Mouse (Mus musculus) limb, embryonic 13.5 days (tissue): ENCODE measurements around the gene Lrp6. TPM values are rescaled to one million over a fixed set of nuclear protein-coding genes. Genes with fewer than 3 reads are reported as not detected.

Source experiments
- ATAC-seq: fragments of 200-750 bp; cut with Nextera tagmentation; 2 replicates; pipeline ENCODE4 v1.8.0; 2017; ENCODE audit warnings: low read depth, moderate number of reproducible peaks, moderate TSS enrichment; ENCODE audit not compliant: low FRiP score
- H3K27ac ChIP-seq: fragments of 300-500 bp; sonication (generic); 2 replicates; pipeline ENCODE4 v1.5.1; 2015; ENCODE audit warnings: inconsistent platforms, mild to moderate bottlenecking, moderate library complexity
- H3K27me3 ChIP-seq: fragments of 300-500 bp; sonication (generic); 2 replicates; pipeline ENCODE4 v1.6.1; 2015; ENCODE audit warnings: mild to moderate bottlenecking, inconsistent platforms
- H3K36me3 ChIP-seq: fragments of 300-500 bp; sonication (generic); 2 replicates; pipeline ENCODE4 v1.6.1; 2015; ENCODE audit warnings: inconsistent platforms, mild to moderate bottlenecking, moderate library complexity
- H3K4me1 ChIP-seq: fragments of 300-500 bp; sonication (generic); 2 replicates; pipeline ENCODE4 v1.6.1; 2015; ENCODE audit warnings: inconsistent platforms
- H3K4me2 ChIP-seq: fragments of 300-500 bp; sonication (generic); replicated peaks from 2 replicates; pipeline ENCODE4 v1.6.1; 2015; ENCODE audit warnings: inconsistent platforms, mild to moderate bottlenecking, moderate library complexity
- H3K4me3 ChIP-seq: fragments of 300-500 bp; sonication (generic); 2 replicates; pipeline ENCODE4 v1.5.1; 2015; ENCODE audit warnings: moderate library complexity, mild to moderate bottlenecking, inconsistent platforms
- H3K9ac ChIP-seq: fragments of 300-500 bp; sonication (generic); 2 replicates; pipeline ENCODE4 v1.6.1; 2015; ENCODE audit warnings: mild to moderate bottlenecking, inconsistent platforms
- H3K9me3 ChIP-seq: fragments of 300-500 bp; sonication (generic); 2 replicates; pipeline ENCODE4 v1.6.1; 2016; ENCODE audit warnings: inconsistent platforms
- WGBS: fragments of 180-500 bp; shearing (Covaris S2); methylation state at CpG from one replicate; pipeline ENCODE4 v1.1.7; 2015; 5-methylcytosine and 5-hydroxymethylcytosine counted together
- polyA plus RNA-seq: library from polyadenylated mRNA; unstranded; fragments of >200 nt; fragmentation: Nextera tagmentation; extraction: Ambion mirVana; gene quantifications from 2 replicates; pipeline ENCODE4 v1.2.1, GENCODE M21; 2015

The Lrp6 gene
- polyA plus RNA-seq, 1 experiment from 2014 or later = 37.5 TPM

DNA sequence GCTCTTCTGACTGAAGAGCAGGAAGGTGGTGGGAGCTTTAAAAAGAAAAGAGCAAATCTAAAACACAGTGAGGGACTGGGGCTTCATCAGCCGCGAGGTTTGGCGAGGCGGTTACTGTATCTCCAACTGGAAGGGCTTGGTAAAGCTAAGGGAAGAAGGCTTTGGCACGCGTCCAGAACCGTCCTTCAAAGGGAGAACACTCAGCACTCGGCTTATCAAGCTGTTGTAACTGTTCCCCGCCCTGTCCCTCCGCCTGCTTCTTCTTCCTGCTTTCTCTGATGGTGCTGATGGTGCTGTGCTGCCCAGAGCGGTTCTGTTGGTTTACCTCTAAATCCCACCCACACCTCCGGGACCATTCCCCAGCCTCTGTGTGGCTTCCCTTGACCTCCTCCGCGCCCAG is 95.9 kb downstream of the Lrp6 start:
- no peak overlapping the region for H3K4me3 ChIP-seq
- 89% methylated on average over 14 of the region's 14 CpGs for WGBS
- ATAC-seq = no peak
- no peak overlapping the region for H3K9ac ChIP-seq
- H3K27me3 ChIP-seq = no peaks in the 10 kb centered on the region
- no peaks in the 10 kb centered on the region for H3K9me3 ChIP-seq
- H3K4me2 ChIP-seq = no peak overlapping the region
- H3K27ac ChIP-seq = no peak overlapping the region
- H3K36me3 ChIP-seq = peaks cover 49% of the 10 kb centered on the region
- peaks cover 15% of the 10 kb centered on the region for H3K4me1 ChIP-seq

DNA sequence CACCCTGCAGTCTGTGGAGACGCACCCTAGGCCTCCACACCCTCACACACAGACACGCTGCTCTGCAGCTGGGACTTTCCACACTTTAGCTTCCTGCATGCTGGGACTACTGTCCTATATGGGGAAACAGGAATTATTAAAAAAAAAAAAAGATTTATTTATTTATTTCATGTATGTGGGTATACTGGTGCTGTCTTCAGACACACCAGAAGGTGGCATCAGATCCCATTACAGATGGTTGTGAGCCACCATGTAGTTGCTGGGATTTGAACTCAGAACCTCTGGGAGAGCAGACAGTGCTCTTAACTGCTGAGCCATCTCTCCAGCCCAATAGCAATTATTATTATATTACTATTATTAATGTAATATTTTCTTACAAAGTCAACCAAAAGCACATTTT is 97.5 kb downstream of the Lrp6 start:
- Histone ChIP-seq H3K4me3 (no peak overlapping the region), H3K27ac (no peak overlapping the region), H3K9ac (no peak overlapping the region), H3K4me2 (no peak overlapping the region), H3K36me3 (peaks cover 53% of the 10 kb centered on the region), H3K27me3 (no peaks in the 10 kb centered on the region), H3K9me3 (no peaks in the 10 kb centered on the region), H3K4me1 (peaks cover 15% of the 10 kb centered on the region)
- WGBS = 87% methylated on average over 2 of the region's 2 CpGs
- no peak for ATAC-seq

DNA sequence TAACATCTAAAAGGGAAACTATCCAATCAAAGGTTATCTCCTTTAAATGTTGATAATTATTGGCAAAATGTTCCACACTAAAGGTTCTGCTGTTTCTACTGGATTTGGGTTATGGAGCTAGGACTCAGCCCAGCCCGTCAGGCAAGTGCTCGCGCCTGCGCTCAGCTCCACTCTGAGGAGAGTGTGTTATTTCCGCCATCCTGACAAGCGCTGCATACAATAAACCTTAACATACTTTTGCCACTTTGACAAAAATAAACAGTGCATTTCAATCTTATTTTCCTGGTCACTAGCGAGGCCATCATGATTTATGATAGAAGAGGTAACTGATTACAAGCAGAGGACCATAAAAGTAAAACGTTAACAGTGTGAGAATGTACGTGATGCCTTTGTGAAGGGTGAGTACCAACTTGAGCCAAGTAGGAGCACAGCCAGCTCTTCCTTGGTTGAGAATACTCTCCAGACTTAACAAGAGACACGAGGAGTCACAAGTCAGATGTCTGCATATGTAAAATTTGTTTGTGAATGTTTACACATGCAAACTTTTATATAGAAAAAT is 100.0 kb downstream of the Lrp6 start:
- Histone ChIP-seq H3K4me1 (no peaks in the 10 kb centered on the region), H3K27me3 (no peaks in the 10 kb centered on the region), H3K9ac (no peak overlapping the region), H3K9me3 (no peaks in the 10 kb centered on the region), H3K36me3 (peaks cover 71% of the 10 kb centered on the region), H3K27ac (no peak overlapping the region), H3K4me3 (no peak overlapping the region), H3K4me2 (no peak overlapping the region)
- no peak for ATAC-seq
- WGBS = 81% methylated on average over 10 of the region's 10 CpGs

DNA sequence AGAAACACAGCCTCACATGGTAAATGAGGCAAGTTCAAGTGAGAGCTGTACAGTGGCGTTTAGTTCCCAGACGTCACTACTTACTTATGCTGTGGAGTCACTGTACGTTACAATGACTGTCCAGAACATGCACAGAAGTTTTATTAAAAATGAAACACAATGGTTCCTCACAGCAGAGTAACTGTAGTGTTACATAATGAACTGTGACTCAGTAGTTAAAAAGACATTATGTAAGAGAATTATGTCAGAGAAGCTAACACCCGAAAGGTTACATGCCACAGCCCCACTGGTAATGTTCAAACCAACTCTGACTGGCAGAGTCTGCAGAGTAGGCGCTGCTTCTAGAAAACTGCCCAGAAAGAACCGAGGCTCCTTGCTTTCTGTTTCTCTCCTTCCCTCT is 105.6 kb downstream of the Lrp6 start:
- Histone ChIP-seq H3K4me3 (no peak overlapping the region), H3K4me1 (no peaks in the 10 kb centered on the region), H3K27ac (no peak overlapping the region), H3K4me2 (no peak overlapping the region), H3K9me3 (no peaks in the 10 kb centered on the region), H3K36me3 (peaks cover 86% of the 10 kb centered on the region), H3K27me3 (no peaks in the 10 kb centered on the region), H3K9ac (no peak overlapping the region)
- no peak for ATAC-seq
- WGBS = 87% methylated on average over 6 of the region's 6 CpGs

DNA sequence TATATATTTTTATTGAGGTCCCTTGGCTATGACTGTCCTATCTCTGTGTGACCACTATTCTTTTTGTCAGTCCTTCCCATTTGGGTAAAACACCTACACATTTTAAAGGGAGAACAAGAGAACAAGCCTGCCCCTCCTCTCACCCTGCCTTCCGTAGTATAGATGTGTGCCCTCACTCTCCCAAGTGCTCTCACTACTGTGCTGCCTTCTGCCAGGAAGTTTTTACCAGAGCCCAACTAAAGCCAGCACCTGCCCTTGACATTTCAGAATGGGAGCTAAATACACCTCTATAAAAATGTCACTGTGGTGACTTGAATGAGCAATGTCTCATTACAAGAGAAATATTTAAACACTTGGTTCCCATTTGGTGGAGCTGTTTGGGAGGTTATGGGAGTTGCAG is 108.4 kb downstream of the Lrp6 start:
- Histone ChIP-seq H3K4me2 (no peak overlapping the region), H3K4me1 (no peaks in the 10 kb centered on the region), H3K9ac (no peak overlapping the region), H3K4me3 (no peak overlapping the region), H3K27ac (no peak overlapping the region), H3K36me3 (peaks cover 90% of the 10 kb centered on the region), H3K9me3 (no peaks in the 10 kb centered on the region), H3K27me3 (no peaks in the 10 kb centered on the region)
- WGBS = 82% methylated on average over 1 of the region's 1 CpGs
- ATAC-seq = no peak

DNA sequence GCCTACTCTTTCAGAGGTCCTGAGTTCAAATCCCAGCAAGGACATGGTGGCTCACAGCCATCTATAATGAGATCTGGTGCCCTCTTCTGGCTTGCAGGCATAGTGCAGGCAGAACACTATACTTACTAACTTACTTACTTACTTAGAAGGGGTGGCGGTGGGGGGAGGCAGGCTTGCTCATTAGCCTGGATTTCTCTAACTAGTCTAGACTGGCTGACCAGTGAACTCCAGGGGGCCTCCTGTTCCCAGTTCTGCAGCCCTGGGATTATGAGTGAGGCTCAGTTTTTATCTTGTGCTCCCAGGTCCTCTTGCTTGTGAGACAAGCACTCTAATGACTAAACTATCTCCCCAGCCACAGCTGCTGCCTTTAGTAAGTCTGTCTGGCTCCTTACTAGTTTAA is 112.7 kb downstream of the Lrp6 start:
- no peak overlapping the region for H3K4me2 ChIP-seq
- H3K4me3 ChIP-seq = no peak overlapping the region
- WGBS = 82% methylated on average over 1 of the region's 1 CpGs
- no peak overlapping the region for H3K27ac ChIP-seq
- H3K36me3 ChIP-seq = peaks cover 87% of the 10 kb centered on the region
- H3K4me1 ChIP-seq = peaks cover 33% of the 10 kb centered on the region
- no peaks in the 10 kb centered on the region for H3K27me3 ChIP-seq
- no peak for ATAC-seq
- H3K9me3 ChIP-seq = no peaks in the 10 kb centered on the region
- no peak overlapping the region for H3K9ac ChIP-seq

DNA sequence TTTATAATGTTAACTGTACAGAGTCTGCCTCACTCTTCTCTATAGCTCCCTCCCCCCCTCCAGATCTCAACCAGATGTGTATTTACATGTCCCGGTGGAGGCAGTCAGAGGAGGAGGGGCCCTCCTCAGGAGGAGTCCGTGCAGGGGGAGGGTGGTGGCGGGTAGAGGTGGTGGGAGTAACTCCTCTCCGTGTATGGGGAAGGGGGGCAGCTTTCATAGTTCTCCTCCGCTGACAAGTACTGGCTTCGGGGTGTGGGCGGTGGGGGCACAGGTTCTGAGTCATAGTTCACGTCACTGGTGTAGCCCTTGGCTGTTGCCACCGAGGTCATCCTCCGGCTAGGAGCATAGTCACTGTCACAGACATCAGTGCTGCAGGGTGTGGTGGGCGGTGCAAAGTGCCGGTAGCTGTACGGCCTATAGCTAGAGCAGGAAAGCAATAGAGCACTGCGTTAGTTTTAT is 116.1 kb downstream of the Lrp6 start:
- Histone ChIP-seq H3K27ac (peak overlapping the region; percentile 77), H3K9ac (no peak overlapping the region), H3K36me3 (peaks cover 65% of the 10 kb centered on the region), H3K9me3 (no peaks in the 10 kb centered on the region), H3K4me2 (peak overlapping the region; percentile 34), H3K4me3 (no peak overlapping the region), H3K4me1 (peaks cover 33% of the 10 kb centered on the region), H3K27me3 (no peaks in the 10 kb centered on the region)
- peak; percentile 91 for ATAC-seq
- WGBS = 28% methylated on average over 14 of the region's 14 CpGs

DNA sequence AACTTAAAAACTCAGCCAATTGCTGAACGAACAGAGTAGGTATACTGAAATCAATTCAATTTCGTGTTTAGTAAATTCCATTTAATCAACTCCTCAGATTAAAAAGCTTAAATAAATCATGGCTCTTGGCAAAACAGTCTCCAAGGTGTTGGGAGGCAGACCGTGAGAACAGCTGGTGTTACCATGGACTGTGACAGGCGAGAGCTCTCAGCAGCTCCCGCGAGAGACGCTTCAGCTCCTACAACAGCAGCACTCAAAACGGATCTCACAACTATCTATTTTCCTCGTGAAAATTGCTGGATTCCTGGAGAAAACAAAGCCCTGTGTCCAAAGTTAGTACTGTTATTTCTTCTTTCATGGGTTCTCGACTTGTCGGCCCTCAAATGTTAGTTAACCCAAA is 116.8 kb downstream of the Lrp6 start:
- ATAC-seq = no peak
- WGBS = 56% methylated on average over 11 of the region's 11 CpGs
- H3K27ac ChIP-seq = peak overlapping the region; percentile 81

DNA sequence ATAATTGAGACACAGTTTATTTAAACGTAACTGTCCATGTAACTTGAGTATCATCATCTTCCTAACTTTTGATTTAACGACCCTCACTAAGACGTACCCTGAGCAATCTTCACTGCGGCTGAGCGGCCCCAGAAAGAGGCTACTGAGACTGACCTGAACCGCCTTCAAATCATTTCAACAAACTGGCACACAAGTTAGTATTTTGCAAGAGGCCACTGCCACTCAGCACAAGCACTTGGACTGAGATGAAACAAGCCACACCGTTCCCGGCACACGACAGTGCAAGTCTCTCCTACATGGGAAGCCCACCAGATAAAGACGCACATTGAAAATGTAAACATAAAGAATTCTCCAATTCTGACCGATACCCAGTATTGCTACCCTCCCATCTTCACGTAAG is 118.3 kb downstream of the Lrp6 start:
- no peak overlapping the region for H3K27ac ChIP-seq
- H3K36me3 ChIP-seq = peaks cover 57% of the 10 kb centered on the region

More for the DNA sequence above, 116.8 kb downstream of the Lrp6 start:
- H3K4me3 ChIP-seq = no peak overlapping the region
- no peaks in the 10 kb centered on the region; the same call in 1 of the 2 replicates for H3K9me3 ChIP-seq
- H3K27me3 ChIP-seq = no peaks in the 10 kb centered on the region
- H3K36me3 ChIP-seq = peaks cover 64% of the 10 kb centered on the region
- H3K4me1 ChIP-seq = peaks cover 33% of the 10 kb centered on the region
- no peak overlapping the region for H3K4me2 ChIP-seq
- H3K9ac ChIP-seq = no peak overlapping the region

DNA sequence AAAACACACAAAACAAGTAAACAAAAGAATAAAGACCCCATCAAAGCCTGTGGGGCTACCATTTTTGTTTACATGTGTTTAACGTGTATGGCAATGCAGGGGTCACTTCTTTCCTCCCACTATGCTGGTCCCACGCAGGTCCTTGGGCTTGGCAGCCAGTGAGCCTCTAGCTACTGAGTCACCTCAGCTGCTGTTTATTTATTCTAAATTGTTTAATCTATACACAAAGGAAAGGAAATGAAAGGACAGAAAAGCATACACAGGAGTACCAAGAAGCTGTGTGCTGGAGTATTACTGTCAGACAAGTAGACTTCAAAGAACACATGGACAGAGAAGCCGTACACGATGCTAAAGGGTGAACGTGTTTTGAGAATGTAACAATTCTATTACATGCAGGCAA is 122.8 kb downstream of the Lrp6 start:
- H3K4me2 ChIP-seq = no peak overlapping the region
- peaks cover 22% of the 10 kb centered on the region for H3K4me1 ChIP-seq
- no peak overlapping the region for H3K27ac ChIP-seq
- no peaks in the 10 kb centered on the region; the same call in 1 of the 2 replicates for H3K9me3 ChIP-seq
- no peak overlapping the region for H3K9ac ChIP-seq
- ATAC-seq = no peak
- H3K36me3 ChIP-seq = peaks cover 25% of the 10 kb centered on the region
- H3K4me3 ChIP-seq = no peak overlapping the region
- WGBS = 76% methylated on average over 5 of the region's 5 CpGs
- H3K27me3 ChIP-seq = no peaks in the 10 kb centered on the region

More for the DNA sequence above, 118.3 kb downstream of the Lrp6 start:
- no peak overlapping the region for H3K4me3 ChIP-seq
- H3K9ac ChIP-seq = no peak overlapping the region
- 91% methylated on average over 12 of the region's 12 CpGs for WGBS
- H3K9me3 ChIP-seq = no peaks in the 10 kb centered on the region; the same call in 1 of the 2 replicates
- ATAC-seq = no peak
- H3K4me1 ChIP-seq = peaks cover 33% of the 10 kb centered on the region
- no peak overlapping the region for H3K4me2 ChIP-seq
- H3K27me3 ChIP-seq = no peaks in the 10 kb centered on the region

DNA sequence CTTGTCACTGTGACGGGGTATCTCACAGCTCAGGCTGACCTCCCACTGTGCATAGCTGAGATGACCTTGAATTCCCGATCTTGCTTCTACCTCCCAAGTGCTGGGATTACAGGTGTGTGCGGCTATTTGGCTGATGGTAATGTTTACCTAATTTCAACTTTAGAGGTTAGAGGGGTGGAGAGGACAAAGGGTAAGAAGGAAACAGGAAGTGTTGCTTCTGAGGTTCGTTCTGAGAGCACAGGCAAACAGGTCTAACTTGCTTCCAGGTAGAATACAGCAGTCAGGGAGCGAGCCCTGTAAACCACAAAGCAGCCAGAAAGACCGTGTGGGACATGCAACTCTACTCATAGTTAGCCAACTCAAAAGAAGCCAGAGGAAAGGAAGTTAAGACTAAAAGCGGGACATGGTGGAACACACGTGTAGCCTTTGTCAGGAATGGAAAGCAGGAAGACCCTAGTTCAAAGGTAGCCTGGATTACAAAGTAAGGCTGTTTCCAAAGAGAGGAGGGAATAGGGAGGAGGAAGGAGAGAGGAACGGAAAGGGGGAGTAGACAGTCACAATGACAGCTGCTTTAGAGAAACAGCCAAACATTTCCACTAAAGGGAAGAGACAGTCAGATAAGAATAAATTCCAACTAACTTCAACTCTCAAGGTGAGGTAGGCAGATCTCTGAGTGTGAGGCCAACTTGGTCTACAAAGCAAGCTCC is 123.4 kb downstream of the Lrp6 start:
- Histone ChIP-seq H3K9ac (no peak overlapping the region), H3K4me3 (no peak overlapping the region), H3K27me3 (no peaks in the 10 kb centered on the region), H3K27ac (no peak overlapping the region), H3K4me1 (peaks cover 28% of the 10 kb centered on the region), H3K4me2 (no peak overlapping the region), H3K36me3 (peaks cover 20% of the 10 kb centered on the region), H3K9me3 (no peaks in the 10 kb centered on the region; the same call in 1 of the 2 replicates)
- 80% methylated on average over 9 of the region's 9 CpGs for WGBS
- ATAC-seq = no peak

DNA sequence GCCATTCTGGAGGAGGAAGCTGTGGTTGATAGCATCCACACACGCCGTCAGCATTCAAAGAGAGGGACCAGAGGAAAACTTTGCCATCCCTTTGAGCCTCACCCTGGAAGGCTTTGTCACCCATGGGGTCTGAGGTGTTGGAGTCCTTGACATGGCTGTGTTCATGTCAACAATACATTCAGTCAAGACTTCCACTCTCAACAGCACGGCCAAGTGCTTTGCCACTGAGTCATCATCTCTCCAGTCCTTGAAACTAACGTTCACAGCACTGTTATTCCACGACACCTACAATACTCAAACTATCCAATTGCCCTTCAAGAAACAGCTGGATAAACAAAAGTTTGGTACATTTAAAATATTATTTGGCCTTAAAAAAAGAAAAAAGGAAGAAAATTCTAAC is 124.5 kb downstream of the Lrp6 start:
- Histone ChIP-seq H3K36me3 (peaks cover 20% of the 10 kb centered on the region), H3K27ac (no peak overlapping the region), H3K4me2 (no peak overlapping the region), H3K9ac (no peak overlapping the region), H3K27me3 (no peaks in the 10 kb centered on the region), H3K4me1 (peaks cover 39% of the 10 kb centered on the region), H3K9me3 (no peaks in the 10 kb centered on the region; the same call in 1 of the 2 replicates), H3K4me3 (no peak overlapping the region)
- ATAC-seq = no peak
- WGBS = 85% methylated on average over 5 of the region's 5 CpGs
